Mouse (Mus musculus) v-Abl transformed pro-B cells (cell line): ENCODE measurements around the gene C77080.

ENCODE experiments used
- in situ Hi-C, 2 experiments: fragments of 400-800 bp; cut with MboI; formaldehyde crosslinking; loops; one replicate each; pipeline ENCODE4 v1.15.1; 2025; ENCODE audit not compliant: unreplicated experiment in 2 of 2

Gene C77080

GRCm38 (mm10) chr4:129221097-129222010, 39.9 kb downstream of the C77080 start:
- in situ Hi-C loops, result no loop called here

- in situ Hi-C loops, result no loop called here
These were observed 40.7 kb downstream of the C77080 start for GRCm38 (mm10) chr4:129220376-129221089.

- in situ Hi-C loops, result no loop called here
These were observed 42.0 kb downstream of the C77080 start for GRCm38 (mm10) chr4:129219198-129219597.

GRCm38 (mm10) chr4:129218569-129219175, 42.5 kb downstream of the C77080 start:
- in situ Hi-C loops, result no loop called here

- in situ Hi-C loops, result loop anchor here (5.0 kb wide), 1 partner anchor 65 kb away; no protein-coding TSS in a partner anchor
These were observed 48.7 kb downstream of the C77080 start for GRCm38 (mm10) chr4:129212486-129212885.

GRCm38 (mm10) chr4:129211461-129211860, 49.7 kb downstream of the C77080 start:
- in situ Hi-C loops, result loop anchor here (5.0 kb wide), 1 partner anchor 66 kb away; no protein-coding TSS in a partner anchor

GRCm38 (mm10) chr4:129209504-129209903, 51.7 kb downstream of the C77080 start:
- in situ Hi-C loops, result loop anchor here in 1 of 2 experiments (10.0 kb wide), 1 partner anchor 245 kb away; no protein-coding TSS in a partner anchor

GRCm38 (mm10) chr4:129206792-129207191, 54.4 kb downstream of the C77080 start:
- in situ Hi-C loops, result loop anchor here in 1 of 2 experiments (10.0 kb wide), 1 partner anchor 248 kb away; no protein-coding TSS in a partner anchor

GRCm38 (mm10) chr4:129204655-129205054, 56.5 kb downstream of the C77080 start:
- in situ Hi-C loops, result loop anchor here in 1 of 2 experiments (10.0 kb wide), 1 partner anchor 250 kb away; no protein-coding TSS in a partner anchor

- in situ Hi-C loops, result no loop called here
These were observed 63.7 kb downstream of the C77080 start for GRCm38 (mm10) chr4:129197514-129197913.

GRCm38 (mm10) chr4:129194280-129194679, 66.9 kb downstream of the C77080 start:
- in situ Hi-C loops, result loop anchor here in 1 of 2 experiments (5.0 kb wide), 1 partner anchor 263 kb away; no protein-coding TSS in a partner anchor

GRCm38 (mm10) chr4:129191691-129192090, 69.5 kb downstream of the C77080 start:
- in situ Hi-C loops, result loop anchor here in 1 of 2 experiments (5.0 kb wide), 1 partner anchor 266 kb away; no protein-coding TSS in a partner anchor

- in situ Hi-C loops, result loop anchor here in 1 of 2 experiments (5.0 kb wide), 1 partner anchor 267 kb away; no protein-coding TSS in a partner anchor
These were observed 70.7 kb downstream of the C77080 start for GRCm38 (mm10) chr4:129190538-129190937.

GRCm38 (mm10) chr4:129189542-129190519, 71.4 kb downstream of the C77080 start, which contains the start of the genes S100pbp and Yars:
TSS of gene S100pbp (minus strand) at chr4:129189727.
TSS of gene Yars (plus strand) at chr4:129189760.
- in situ Hi-C loops, result loop anchor here in 1 of 2 experiments (5.0 kb wide), 1 partner anchor 267 kb away; no protein-coding TSS in a partner anchor

GRCm38 (mm10) chr4:129188803-129189541, 72.2 kb downstream of the C77080 start:
- in situ Hi-C loops, result no loop called here

- in situ Hi-C loops, result no loop called here
These were observed 73.1 kb downstream of the C77080 start for GRCm38 (mm10) chr4:129188041-129188659.

GRCm38 (mm10) chr4:129179560-129179959, 81.6 kb downstream of the C77080 start:
- in situ Hi-C loops, result no loop called here

- in situ Hi-C loops, result no loop called here
These were observed 88.7 kb downstream of the C77080 start for GRCm38 (mm10) chr4:129172529-129172928.
